Mouse (Mus musculus) heart, embryonic 16.5 days (tissue): ENCODE data around the gene 1700023F06Rik. TPM values are rescaled to one million over a fixed set of nuclear protein-coding genes. Genes with fewer than 3 reads are reported as not detected.
A peak's percentile ranks its signal among the peaks of the same experiment; 100 is the strongest.

Experiments
- ATAC-seq: fragments of 200-750 bp; cut with Nextera tagmentation; replicated peaks from 2 replicates; pipeline ENCODE4 v1.8.0; 2017; ENCODE audit warnings: moderate number of reproducible peaks; ENCODE audit not compliant: insufficient read depth, low FRiP score; ENCODE audit errors: extremely low read depth
- H3K27ac ChIP-seq: fragments of 300-500 bp; sonication (generic); 2 replicates; pipeline ENCODE4 v1.5.1; 2014; ENCODE audit warnings: mild to moderate bottlenecking, low read length, control low read depth, moderate library complexity
- H3K27me3 ChIP-seq: fragments of 300-500 bp; sonication (generic); 2 replicates; pipeline ENCODE4 v1.6.1; 2014; ENCODE audit warnings: low read length, mixed read lengths; ENCODE audit not compliant: control insufficient read depth, insufficient read depth
- H3K36me3 ChIP-seq: fragments of 300-500 bp; sonication (generic); 2 replicates; pipeline ENCODE4 v1.6.1; 2014; ENCODE audit not compliant: control insufficient read depth, insufficient read depth
- H3K4me1 ChIP-seq: fragments of 300-500 bp; sonication (generic); 2 replicates; pipeline ENCODE4 v1.6.1; 2014; ENCODE audit warnings: low read length, mixed read lengths; ENCODE audit not compliant: control insufficient read depth, insufficient read depth
- H3K4me2 ChIP-seq: fragments of 300-500 bp; sonication (generic); 2 replicates; pipeline ENCODE4 v1.6.1; 2014; ENCODE audit warnings: low read depth, mild to moderate bottlenecking, control low read depth, low read length
- H3K4me3 ChIP-seq: fragments of 300-500 bp; sonication (generic); 2 replicates; pipeline ENCODE4 v1.5.1; 2014; ENCODE audit warnings: mild to moderate bottlenecking, control low read depth, low read length
- H3K9ac ChIP-seq: fragments of 300-500 bp; sonication (generic); 2 replicates; pipeline ENCODE4 v1.6.1; 2014; ENCODE audit warnings: low read length, control low read depth
- H3K9me3 ChIP-seq: fragments of 300-500 bp; sonication (generic); replicated peaks from 2 replicates; pipeline ENCODE4 v1.6.1; 2016; ENCODE audit warnings: low read length; ENCODE audit not compliant: control insufficient read depth
- WGBS: fragments of 180-500 bp; shearing (Covaris S2); extraction: QIAGEN DNeasy Blood & Tissue Kit; methylation state at CpG from one replicate; pipeline ENCODE4 v1.1.7; 2014; 5-methylcytosine and 5-hydroxymethylcytosine counted together
- polyA plus RNA-seq: library from polyadenylated mRNA; unstranded; fragments of >200 nt; fragmentation: Nextera tagmentation; extraction: Ambion mirVana; gene quantifications from 2 replicates; pipeline ENCODE4 v1.2.1, GENCODE M21; 2015

Gene 1700023F06Rik
- polyA plus RNA-seq, 1 experiment from 2014 or later, result 0.25 TPM

DNA sequence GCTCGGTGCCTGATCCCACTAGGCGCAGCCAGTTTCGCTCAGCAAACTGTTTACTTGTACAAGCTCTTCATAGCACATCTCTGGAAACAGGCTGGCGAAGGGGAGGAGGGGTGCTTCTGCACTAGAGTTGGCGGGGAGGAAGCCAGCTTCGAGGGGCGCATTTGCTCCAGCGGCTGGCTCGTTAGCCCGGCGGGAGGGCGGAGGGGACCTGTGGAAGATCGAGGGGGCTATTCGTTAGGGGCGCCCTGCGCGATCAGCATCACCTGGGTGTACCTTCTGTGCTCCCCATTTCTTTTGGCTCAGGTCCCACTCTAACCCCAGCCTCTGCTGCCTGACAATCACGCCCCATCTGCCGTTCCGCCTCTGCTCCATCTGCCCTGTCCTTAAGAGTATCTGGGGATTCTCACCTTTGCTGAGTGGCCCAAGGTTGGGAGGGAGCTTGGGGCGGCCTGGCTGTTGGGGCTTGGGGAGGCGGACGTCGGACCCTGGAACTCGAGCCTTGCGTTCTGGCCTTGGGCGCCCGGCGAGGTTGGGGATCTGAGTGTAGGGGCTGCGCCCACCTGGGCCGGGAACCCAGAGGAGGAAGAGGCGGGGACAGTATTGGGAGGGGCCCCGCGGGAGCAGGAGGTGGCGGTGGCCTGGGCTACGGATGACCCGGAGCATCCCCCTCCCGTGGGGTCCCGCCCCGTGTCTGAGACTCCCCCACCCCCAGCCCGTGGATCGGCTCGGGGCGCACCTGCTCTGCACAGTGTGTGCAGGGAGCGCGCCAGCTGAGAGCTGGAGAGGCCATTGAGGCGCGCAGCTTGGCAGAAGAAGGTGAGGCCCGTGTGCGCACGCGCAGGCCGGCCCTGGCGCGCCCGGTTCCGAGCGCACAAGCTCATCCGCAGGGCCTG is 9.2 kb downstream of the 1700023F06Rik start:
- WGBS, result 6% methylated on average over 58 of the region's 59 CpGs
- H3K9me3 ChIP-seq, result no peaks in the 10 kb centered on the region
- H3K4me2 ChIP-seq, result peak overlapping the region; percentile 71
- H3K36me3 ChIP-seq, result no peaks in the 10 kb centered on the region
- peak overlapping the region; percentile 45 for H3K4me3 ChIP-seq
- peak overlapping the region; percentile 54 for H3K9ac ChIP-seq
- peaks cover 18% of the 10 kb centered on the region for H3K4me1 ChIP-seq
- H3K27me3 ChIP-seq, result peaks cover 61% of the 10 kb centered on the region
- peak; percentile 42; the same call in 1 of the 2 replicates for ATAC-seq
- no peak overlapping the region for H3K27ac ChIP-seq

DNA sequence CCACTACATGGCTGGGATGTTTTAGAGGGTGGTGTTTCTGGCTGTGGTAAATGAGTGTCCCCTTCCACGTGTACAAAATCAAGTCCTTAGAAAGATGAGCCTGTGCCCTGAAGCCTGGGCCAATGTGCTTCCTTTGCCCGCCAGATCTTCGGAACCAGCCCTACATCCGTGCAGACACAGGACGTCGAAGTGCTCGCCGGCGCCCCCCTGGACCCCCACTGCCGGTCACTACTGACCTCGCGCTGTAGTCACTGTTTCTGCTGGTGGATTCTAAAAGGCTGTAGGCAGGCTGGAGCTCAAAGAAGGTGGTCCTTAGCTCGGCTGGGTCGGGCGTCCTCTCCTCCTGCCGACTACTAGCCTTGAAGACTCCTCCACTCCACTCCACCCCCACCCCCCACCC is 10.0 kb downstream of the 1700023F06Rik start:
- H3K27me3 ChIP-seq, result peaks cover 69% of the 10 kb centered on the region
- H3K9me3 ChIP-seq, result no peaks in the 10 kb centered on the region
- peaks cover 18% of the 10 kb centered on the region for H3K4me1 ChIP-seq
- H3K9ac ChIP-seq, result no peak overlapping the region
- H3K27ac ChIP-seq, result no peak overlapping the region
- H3K4me2 ChIP-seq, result peak overlapping the region; percentile 71; the same call in 1 of the 2 replicates
- ATAC-seq, result no peak
- 11% methylated on average over 16 of the region's 16 CpGs for WGBS
- H3K36me3 ChIP-seq, result no peaks in the 10 kb centered on the region
- no peak overlapping the region; the same call in 1 of the 2 replicates for H3K4me3 ChIP-seq

DNA sequence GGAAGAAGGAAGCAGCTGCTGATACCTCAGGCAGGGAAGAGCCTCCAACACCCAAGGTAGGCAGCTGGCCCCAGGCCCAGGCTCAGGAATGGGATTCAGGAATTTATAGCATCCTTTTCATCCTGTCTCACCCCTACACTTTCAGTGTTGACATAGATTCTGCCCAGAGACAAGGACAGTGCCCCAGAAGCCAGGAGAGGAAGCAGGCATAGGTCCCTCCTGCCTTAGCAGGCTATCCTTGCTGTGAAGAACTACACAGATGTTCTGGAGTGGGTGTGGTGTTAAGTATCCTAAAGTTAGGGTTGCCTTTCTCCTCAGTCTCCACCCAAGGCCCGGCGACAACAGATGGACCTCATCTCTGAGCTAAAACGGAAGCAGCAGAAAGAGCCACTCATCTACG is 11.0 kb downstream of the 1700023F06Rik start:
- WGBS, result 70% methylated on average over 4 of the region's 4 CpGs
- Histone ChIP-seq H3K4me1 (peaks cover 23% of the 10 kb centered on the region), H3K4me3 (no peak overlapping the region), H3K9ac (no peak overlapping the region), H3K36me3 (no peaks in the 10 kb centered on the region), H3K4me2 (no peak overlapping the region), H3K27ac (no peak overlapping the region), H3K9me3 (no peaks in the 10 kb centered on the region), H3K27me3 (peaks cover 79% of the 10 kb centered on the region)
- no peak for ATAC-seq

DNA sequence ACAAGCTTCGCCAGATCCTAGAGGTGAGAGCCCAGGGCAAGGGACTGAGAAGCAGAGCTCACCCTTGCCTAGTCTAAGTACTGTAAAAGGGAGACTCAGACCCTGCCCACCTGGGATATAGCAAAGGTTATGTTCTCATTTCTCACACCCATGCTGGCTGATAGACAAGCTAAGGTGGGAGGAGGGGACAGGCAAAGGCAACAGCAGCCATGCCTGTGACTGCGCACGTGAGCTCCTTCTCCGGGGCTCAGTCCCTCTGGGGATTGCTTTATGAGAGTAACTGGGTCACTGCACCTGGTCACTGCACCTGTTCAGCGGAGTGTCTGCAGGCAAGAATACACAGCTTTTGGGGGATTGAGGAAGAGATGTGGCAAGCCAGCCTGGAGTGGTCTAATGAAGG is 12.7 kb downstream of the 1700023F06Rik start:
- H3K4me2 ChIP-seq, result no peak overlapping the region
- no peak for ATAC-seq
- H3K9me3 ChIP-seq, result no peaks in the 10 kb centered on the region
- H3K27me3 ChIP-seq, result peaks cover 92% of the 10 kb centered on the region
- no peaks in the 10 kb centered on the region for H3K36me3 ChIP-seq
- H3K27ac ChIP-seq, result no peak overlapping the region
- H3K4me1 ChIP-seq, result peaks cover 16% of the 10 kb centered on the region
- 82% methylated on average over 5 of the region's 5 CpGs for WGBS
- H3K4me3 ChIP-seq, result no peak overlapping the region
- no peak overlapping the region for H3K9ac ChIP-seq

DNA sequence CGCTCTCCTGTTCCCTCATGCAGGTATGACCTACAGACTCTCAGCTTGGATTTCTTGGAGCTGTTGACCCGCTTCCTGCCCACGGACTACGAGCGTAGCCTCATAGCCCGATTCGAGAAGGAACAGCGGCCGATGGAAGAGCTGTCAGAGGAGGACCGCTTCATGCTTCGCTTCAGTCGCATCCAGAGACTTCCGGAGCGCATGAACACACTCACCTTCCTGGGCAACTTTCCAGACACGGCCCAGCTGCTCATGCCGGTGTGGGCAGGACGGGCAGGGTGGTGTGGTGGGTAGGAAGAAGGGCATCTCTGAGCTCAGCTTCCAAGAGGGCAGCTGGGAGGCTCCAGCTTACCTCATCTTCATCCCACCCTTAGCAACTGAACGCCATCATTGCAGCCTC is 13.1 kb downstream of the 1700023F06Rik start:
- no peak for ATAC-seq
- Histone ChIP-seq H3K4me2 (no peak overlapping the region), H3K4me3 (no peak overlapping the region), H3K9me3 (no peaks in the 10 kb centered on the region), H3K27me3 (peaks cover 92% of the 10 kb centered on the region), H3K9ac (no peak overlapping the region), H3K27ac (no peak overlapping the region), H3K36me3 (no peaks in the 10 kb centered on the region), H3K4me1 (peaks cover 16% of the 10 kb centered on the region)
- WGBS, result 80% methylated on average over 18 of the region's 18 CpGs

DNA sequence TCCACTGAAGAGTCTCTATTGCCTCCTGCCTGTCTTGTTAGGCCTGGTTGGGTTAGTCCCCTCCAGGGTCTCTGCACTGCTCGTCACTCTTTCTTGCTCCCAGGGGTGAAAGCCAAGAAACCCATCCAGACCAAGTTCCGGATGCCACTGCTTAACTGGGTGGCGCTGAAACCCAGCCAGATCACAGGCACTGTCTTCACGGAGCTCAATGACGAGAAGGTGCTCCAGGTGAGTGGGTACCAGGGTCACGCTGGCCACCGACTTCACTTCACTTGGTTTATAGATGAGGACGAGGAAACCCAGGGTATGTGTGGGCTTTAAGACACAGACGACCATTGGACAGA is 14.6 kb downstream of the 1700023F06Rik start:
- Histone ChIP-seq H3K4me1 (peaks cover 7% of the 10 kb centered on the region), H3K4me2 (no peak overlapping the region), H3K4me3 (no peak overlapping the region), H3K9me3 (no peaks in the 10 kb centered on the region), H3K27ac (no peak overlapping the region), H3K27me3 (peaks cover 77% of the 10 kb centered on the region), H3K36me3 (no peaks in the 10 kb centered on the region), H3K9ac (no peak overlapping the region)
- no peak for ATAC-seq
- WGBS, result 41% methylated on average over 9 of the region's 9 CpGs

DNA sequence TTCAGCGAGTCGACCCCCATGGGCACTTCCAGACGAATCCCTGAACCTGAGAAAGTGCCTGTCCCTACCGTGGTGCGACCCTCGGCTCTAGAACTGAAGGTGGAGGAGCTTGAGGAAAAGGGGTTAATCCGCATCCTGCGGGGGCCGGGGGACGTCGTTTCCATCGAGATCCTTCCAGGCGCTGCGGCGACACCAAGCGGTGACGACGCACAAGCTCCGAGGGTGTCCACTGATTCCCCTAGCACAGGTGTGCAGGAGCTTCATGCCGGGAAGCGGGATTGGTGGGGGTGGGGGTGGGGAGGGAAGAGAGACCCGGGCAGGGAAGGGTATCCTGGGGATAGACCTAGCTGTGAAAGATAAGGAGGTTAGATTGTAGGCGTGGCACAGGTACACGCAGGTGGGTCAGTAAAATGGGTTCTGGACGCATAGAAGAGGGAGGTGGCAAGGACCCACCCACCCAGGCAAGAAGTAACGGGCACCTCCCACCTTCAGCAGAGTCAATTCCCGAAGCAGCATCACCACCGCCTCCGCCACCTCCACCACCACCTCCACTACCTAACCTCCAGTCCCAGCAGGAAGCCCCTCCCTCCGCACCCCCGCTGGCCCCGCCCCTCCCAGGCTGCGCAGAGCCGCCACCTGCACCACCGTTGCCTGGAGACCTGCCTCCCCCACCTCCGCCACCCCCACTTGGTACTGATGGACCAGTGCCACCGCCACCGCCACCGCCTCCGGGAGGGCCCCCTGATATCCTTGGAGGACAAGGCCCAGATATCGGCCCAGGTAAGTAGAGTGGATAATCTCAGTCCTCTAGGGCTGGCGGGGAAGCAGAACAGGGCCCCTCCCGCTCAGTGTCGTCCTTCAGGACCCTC is 15.2 kb downstream of the 1700023F06Rik start:
- peak overlapping the region; percentile 27 for H3K4me3 ChIP-seq
- H3K9ac ChIP-seq, result no peak overlapping the region
- H3K4me2 ChIP-seq, result peak overlapping the region; percentile 48
- no peak for ATAC-seq
- peaks cover 72% of the 10 kb centered on the region for H3K27me3 ChIP-seq
- H3K27ac ChIP-seq, result no peak overlapping the region
- H3K9me3 ChIP-seq, result no peaks in the 10 kb centered on the region
- WGBS, result 11% methylated on average over 40 of the region's 44 CpGs
- no peaks in the 10 kb centered on the region for H3K36me3 ChIP-seq
- peaks cover 5% of the 10 kb centered on the region; the same call in 1 of the 2 replicates for H3K4me1 ChIP-seq

DNA sequence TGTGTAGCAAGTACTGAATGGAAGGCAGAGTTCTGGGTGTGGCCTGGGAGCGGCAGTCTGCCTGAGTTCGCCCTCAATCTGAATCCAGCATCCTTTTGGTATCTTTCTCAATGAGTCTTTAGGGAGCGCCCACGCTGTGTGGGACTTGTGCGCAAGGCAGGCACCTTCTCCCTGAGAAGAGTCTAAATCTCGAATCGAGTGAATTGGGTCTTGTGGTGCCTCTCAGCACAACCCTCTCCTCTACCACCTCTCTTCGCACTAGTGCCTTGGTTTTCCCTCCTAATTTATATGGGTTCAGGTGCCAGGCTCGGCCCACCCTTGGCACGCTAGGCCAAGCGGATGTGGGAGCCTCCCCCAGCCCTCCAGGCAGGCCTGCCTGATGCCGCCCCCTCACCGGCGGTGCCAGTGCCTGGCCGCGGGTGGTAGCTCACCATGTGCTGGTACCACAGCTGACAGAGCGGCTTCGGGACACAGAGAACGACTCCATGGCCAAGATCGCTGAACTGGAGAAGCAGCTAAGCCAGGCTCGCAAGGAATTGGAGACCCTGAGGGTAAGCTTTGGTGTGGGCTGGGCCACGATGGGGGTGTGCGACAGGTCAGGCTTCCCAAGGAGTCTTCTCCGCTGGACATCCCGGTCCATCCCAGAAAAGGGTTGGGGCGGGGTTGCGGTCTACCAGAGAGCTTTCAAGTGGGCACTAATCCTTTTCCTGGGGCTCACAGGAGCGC is 16.0 kb downstream of the 1700023F06Rik start:
- Histone ChIP-seq H3K27ac (no peak overlapping the region), H3K4me2 (peak overlapping the region; percentile 48), H3K27me3 (peaks cover 64% of the 10 kb centered on the region), H3K36me3 (no peaks in the 10 kb centered on the region), H3K4me1 (peaks cover 5% of the 10 kb centered on the region; the same call in 1 of the 2 replicates), H3K9me3 (no peaks in the 10 kb centered on the region), H3K4me3 (peak overlapping the region; percentile 27), H3K9ac (no peak overlapping the region)
- ATAC-seq, result no peak
- WGBS, result 31% methylated on average over 28 of the region's 28 CpGs
